Mouse (Mus musculus) kidney, adult 18-20 months (tissue): ENCODE measurements around the gene Olfr479.
"Not testable (repeated sequence)": the region's sequence is repeated elsewhere in the genome, so short reads cannot be mapped to it uniquely, and the experiment has no call there.

Experiments
- DNase-seq: peaks from one replicate; pipeline ENCODE4 v3.0.0; 2021

Olfr479 gene

DNA sequence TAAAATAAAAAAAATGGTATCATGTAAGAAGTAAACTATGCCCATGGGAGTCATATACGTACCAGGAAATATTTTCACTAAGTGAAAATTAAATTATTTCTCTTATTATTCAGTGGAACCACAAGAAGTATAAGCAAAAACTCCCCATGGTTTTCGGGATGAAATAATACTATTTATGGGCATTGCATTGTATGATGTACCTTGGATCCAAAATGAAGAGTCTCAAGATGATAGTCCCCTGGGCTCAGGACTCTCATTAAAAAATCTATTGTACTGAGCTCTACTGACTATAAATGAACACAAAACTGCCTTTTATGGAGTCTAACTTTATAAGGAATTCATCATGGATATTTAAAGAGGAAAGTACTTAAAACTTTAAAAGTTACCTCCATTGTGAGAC is at the start of gene Olfr479:
Gene Olfr479, plus strand, starts transcription at position 301 of the 400 bp plus-strand sequence.
- DNase-seq = no peak

GRCm38 (mm10) chr7:108014256-108014655 is 36.2 kb upstream of the Olfr479 start:
- DNase-seq = not testable (repeated sequence)

DNA sequence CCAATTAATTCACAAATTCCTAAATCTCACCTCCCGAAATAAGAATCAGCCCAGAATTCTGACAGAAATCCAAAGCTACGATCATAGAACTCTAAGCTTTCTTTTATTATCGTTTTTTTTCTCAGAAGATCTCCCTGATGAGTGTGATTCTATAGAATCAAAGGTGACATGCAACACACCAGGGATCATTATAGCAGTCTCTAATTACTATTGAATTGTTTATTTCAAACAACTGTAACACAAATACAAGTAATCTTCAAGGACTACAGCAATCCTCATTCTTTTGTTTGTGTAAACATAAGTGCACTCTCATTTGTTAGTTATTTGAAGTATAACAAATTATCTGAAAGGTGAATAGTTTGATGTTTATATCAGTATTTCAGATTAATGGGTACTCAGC is 16.6 kb upstream of the Olfr479 start, which contains the start of gene Olfr478:
Gene Olfr478, minus strand, starts transcription at position 101 of the 400 bp plus-strand sequence.
- DNase-seq = no peak

DNA sequence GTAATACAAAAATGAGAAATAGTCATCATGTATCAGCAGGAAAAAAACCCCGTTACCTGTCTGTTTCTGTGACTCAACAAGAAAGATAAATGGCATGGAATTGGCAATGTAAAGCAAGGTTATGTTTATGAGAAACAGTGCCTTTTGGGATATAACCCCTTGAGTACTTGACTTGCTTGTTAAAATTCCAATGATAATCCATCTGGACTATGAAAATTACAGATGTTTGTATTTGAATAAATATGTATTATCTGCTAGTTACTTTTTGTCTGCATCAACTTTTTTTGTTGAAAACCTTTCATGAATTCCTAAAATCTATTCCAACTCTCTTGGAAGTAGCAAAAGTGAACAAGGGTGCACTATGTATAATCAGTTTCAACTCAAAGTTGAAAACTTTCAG is 16.8 kb downstream of the Olfr479 start, which contains the start of gene Olfr480:
Gene Olfr480, minus strand, starts transcription at position 101 of the 400 bp plus-strand sequence.
- no peak for DNase-seq

DNA sequence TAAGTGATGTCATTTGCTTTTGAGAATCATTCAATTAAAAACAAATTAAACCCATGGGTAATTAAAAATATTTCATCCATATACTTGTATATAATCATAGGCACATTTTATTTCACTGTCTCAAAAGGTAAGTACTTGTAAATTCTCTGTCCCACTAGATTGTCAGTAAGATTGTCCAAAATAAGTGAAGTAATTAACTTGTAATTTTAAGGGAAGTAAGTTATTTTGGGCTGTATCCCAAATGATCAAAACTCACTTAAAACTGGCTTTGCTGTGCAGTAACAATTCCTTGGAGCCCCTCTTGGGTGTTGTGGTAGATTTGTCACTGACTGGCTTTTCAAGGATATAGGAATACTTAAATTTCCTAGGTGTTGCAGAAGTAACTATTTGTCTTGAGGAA is 29.1 kb downstream of the Olfr479 start, which contains the start of gene Olfr481:
Gene Olfr481, plus strand, starts transcription at position 301 of the 400 bp plus-strand sequence.
- no peak for DNase-seq

DNA sequence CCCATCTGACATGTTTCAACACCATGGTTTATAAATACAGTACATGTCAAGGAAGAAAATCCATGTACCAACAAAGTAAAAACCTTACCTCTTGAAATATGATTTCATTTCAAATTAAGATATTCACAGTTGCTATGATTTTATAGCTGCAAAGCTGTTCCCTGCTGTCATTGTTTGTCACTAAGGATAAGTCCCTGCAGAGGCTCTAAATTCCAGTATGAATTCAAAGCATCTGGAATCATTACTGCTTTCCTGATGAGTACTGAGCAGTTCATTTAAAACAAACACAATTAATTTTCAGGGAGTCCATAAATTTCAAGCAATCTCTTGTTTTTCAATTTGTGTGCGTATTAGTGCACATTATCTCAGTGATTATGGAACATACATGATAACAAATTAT is 47.0 kb downstream of the Olfr479 start, which contains the start of gene Olfr482:
Gene Olfr482, minus strand, starts transcription at position 101 of the 400 bp plus-strand sequence.
- no peak for DNase-seq

GRCm38 (mm10) chr7:108100549-108100948 is 50.1 kb downstream of the Olfr479 start, which contains the start of gene Olfr483:
Gene Olfr483 (plus strand): TSS chr7:108100849.
- DNase-seq = no peak
